Mouse (Mus musculus) central nervous system, embryonic 11.5 days (tissue): ENCODE measurements around the gene 1810030O07Rik. TPM values are rescaled to one million over a fixed set of nuclear protein-coding genes. Genes with fewer than 3 reads are reported as not detected.

ENCODE experiments used
- polyA plus RNA-seq: library from polyadenylated mRNA; depleted of rRNA; stranded (reverse); fragments of >200 nt; gene quantifications from 2 replicates; pipeline ENCODE4 v1.2.3, GENCODE M21; 2012; rRNA removed

Gene 1810030O07Rik
- 23.2 and 29.1 TPM in 2 replicates for polyA plus RNA-seq

GRCm38 (mm10) chrX:12673054-12673775 is at the start of gene 1810030O07Rik:
1810030O07Rik (minus strand) TSS chrX:12673668.

Other genes starting within 250 kb of the 1810030O07Rik start
- gene Atp6ap2, start 85.9 kb downstream of the 1810030O07Rik start, polyA plus RNA-seq, result 25.5 and 36.1 TPM in 2 replicates
- 17.3 and 29.5 TPM in 2 replicates for gene Med14, start 88.4 kb upstream of the 1810030O07Rik start, polyA plus RNA-seq